Mouse (Mus musculus) ES-Bruce4 (cell line): Measurements from ENCODE around the gene Tnfsf14. TPM values are rescaled to one million over a fixed set of nuclear protein-coding genes. Genes with fewer than 3 reads are reported as not detected.

Source experiments
- H3K27ac ChIP-seq: 2 replicates; pipeline ENCODE4 v1.5.1; 2012; ENCODE audit warnings: low read length, inconsistent platforms; ENCODE audit not compliant: insufficient read depth
- H3K27me3 ChIP-seq: 2 replicates; pipeline ENCODE4 v1.6.1; 2012; ENCODE audit warnings: mild to moderate bottlenecking, low read length, inconsistent platforms; ENCODE audit not compliant: control insufficient read depth, poor library complexity, insufficient read depth, severe bottlenecking
- H3K36me3 ChIP-seq: 2 replicates; pipeline ENCODE4 v1.6.1; 2012; ENCODE audit warnings: inconsistent platforms, mild to moderate bottlenecking, low read length, moderate library complexity; ENCODE audit not compliant: control insufficient read depth, poor library complexity, insufficient read depth, severe bottlenecking
- H3K4me1 ChIP-seq: one replicate; pipeline ENCODE4 v1.8.1; 2011; ENCODE audit warnings: low read length; ENCODE audit not compliant: control insufficient read depth, insufficient read depth
- H3K4me3 ChIP-seq: 2 replicates; pipeline ENCODE4 v1.5.1; 2011; ENCODE audit warnings: low read depth, mild to moderate bottlenecking, low read length
- H3K9ac ChIP-seq: 2 replicates; pipeline ENCODE4 v1.6.1; 2012; ENCODE audit warnings: low read depth, mild to moderate bottlenecking, inconsistent platforms; ENCODE audit not compliant: poor library complexity, severe bottlenecking
- H3K9me3 ChIP-seq: replicated peaks from 2 replicates; pipeline ENCODE4 v1.6.1; 2012; ENCODE audit warnings: mild to moderate bottlenecking, low read length, inconsistent platforms; ENCODE audit not compliant: control insufficient read depth, poor library complexity, insufficient read depth, severe bottlenecking
- CTCF ChIP-seq: IDR thresholded peaks from one replicate; pipeline ENCODE4 v1.8.1; 2011; ENCODE audit warnings: low read depth, low read length
- EP300 ChIP-seq: IDR thresholded peaks from 2 replicates; pipeline ENCODE4 v1.6.1; 2011; ENCODE audit warnings: low read depth, low read length; ENCODE audit not compliant: insufficient read depth
- POLR2A ChIP-seq: IDR thresholded peaks from one replicate; pipeline ENCODE4 v1.8.1; 2011; ENCODE audit warnings: low read length; ENCODE audit not compliant: insufficient read depth
- polyA plus RNA-seq: library from polyadenylated mRNA; stranded (reverse); fragments of >200 nt; gene quantifications from 2 replicates; pipeline ENCODE4 v1.2.4, GENCODE M21; 2011; ENCODE audit warnings: low read depth; ENCODE audit not compliant: missing spikeins, insufficient read depth, insufficient read length

The Tnfsf14 gene
- polyA plus RNA-seq, 1 experiment, result not detected

- Histone ChIP-seq H3K27ac (no peak overlapping the region), H3K9me3 (no peaks in the 10 kb centered on the region), H3K9ac (no peak overlapping the region), H3K27me3 (no peaks in the 10 kb centered on the region), H3K4me1 (no peaks in the 10 kb centered on the region), H3K36me3 (no peaks in the 10 kb centered on the region), H3K4me3 (no peak overlapping the region)
- no peak for TF ChIP-seq POLR2A
- TF ChIP-seq EP300, result no peak
- TF ChIP-seq CTCF, result no peak
Observed at GRCm38 (mm10) chr17:57211501-57211900, 17.5 kb upstream of the Tnfsf14 start.

GRCm38 (mm10) chr17:57209330-57209729, 15.4 kb upstream of the Tnfsf14 start:
- Histone ChIP-seq H3K27ac (no peak overlapping the region), H3K4me3 (no peak overlapping the region), H3K36me3 (no peaks in the 10 kb centered on the region), H3K4me1 (no peaks in the 10 kb centered on the region), H3K9me3 (no peaks in the 10 kb centered on the region), H3K9ac (no peak overlapping the region), H3K27me3 (no peaks in the 10 kb centered on the region)
- TF ChIP-seq POLR2A (no peak), CTCF (no peak), EP300 (no peak)

GRCm38 (mm10) chr17:57207938-57208337, 14.0 kb upstream of the Tnfsf14 start:
- no peak overlapping the region for H3K27ac ChIP-seq
- H3K9ac ChIP-seq, result no peak overlapping the region
- no peak overlapping the region for H3K4me3 ChIP-seq
- TF ChIP-seq CTCF (no peak), EP300 (no peak), POLR2A (no peak)
- H3K36me3 ChIP-seq, result no peaks in the 10 kb centered on the region
- H3K4me1 ChIP-seq, result no peaks in the 10 kb centered on the region
- H3K9me3 ChIP-seq, result no peaks in the 10 kb centered on the region
- H3K27me3 ChIP-seq, result no peaks in the 10 kb centered on the region

- no peaks in the 10 kb centered on the region for H3K27me3 ChIP-seq
- H3K27ac ChIP-seq, result no peak overlapping the region
- no peak overlapping the region for H3K9ac ChIP-seq
- TF ChIP-seq EP300 (no peak), POLR2A (no peak), CTCF (no peak)
- H3K4me1 ChIP-seq, result no peaks in the 10 kb centered on the region
- no peaks in the 10 kb centered on the region for H3K9me3 ChIP-seq
- H3K4me3 ChIP-seq, result no peak overlapping the region
- H3K36me3 ChIP-seq, result no peaks in the 10 kb centered on the region
Observed at GRCm38 (mm10) chr17:57201841-57202724, 8.1 kb upstream of the Tnfsf14 start.

- Histone ChIP-seq H3K27me3 (no peaks in the 10 kb centered on the region), H3K27ac (no peak overlapping the region), H3K4me3 (no peak overlapping the region), H3K36me3 (no peaks in the 10 kb centered on the region), H3K9ac (no peak overlapping the region), H3K9me3 (no peaks in the 10 kb centered on the region), H3K4me1 (no peaks in the 10 kb centered on the region)
- TF ChIP-seq CTCF, result no peak
Observed at GRCm38 (mm10) chr17:57198252-57198651, 4.3 kb upstream of the Tnfsf14 start.

- Histone ChIP-seq H3K4me1 (no peaks in the 10 kb centered on the region), H3K27ac (no peak overlapping the region), H3K4me3 (no peak overlapping the region), H3K27me3 (no peaks in the 10 kb centered on the region), H3K9ac (no peak overlapping the region), H3K9me3 (no peaks in the 10 kb centered on the region), H3K36me3 (no peaks in the 10 kb centered on the region)
- TF ChIP-seq POLR2A, result no peak
- no peak for TF ChIP-seq CTCF
- TF ChIP-seq EP300, result no peak
Observed at GRCm38 (mm10) chr17:57195326-57196010, 1.5 kb upstream of the Tnfsf14 start.
